Mouse (Mus musculus): ENCODE results near the gene Smpd1.

The Smpd1 gene

GRCm38 (mm10) chr7:105554212-105554942, at the start of gene Smpd1:
Gene Smpd1 (plus strand): TSS chr7:105554360.
- DNase-seq (ENCODE audit: low spot score) = peak; percentile 91

GRCm38 (mm10) chr7:105507257-105507656, 46.9 kb upstream of the Smpd1 start:
- DNase-seq (ENCODE audit: low spot score) = no peak

GRCm38 (mm10) chr7:105510143-105510542, 44.0 kb upstream of the Smpd1 start:
- DNase-seq (ENCODE audit: low spot score) = peak; percentile 25

GRCm38 (mm10) chr7:105513845-105514291, 40.3 kb upstream of the Smpd1 start:
- no peak for DNase-seq (ENCODE audit: low spot score)

- no peak for DNase-seq (ENCODE audit: low spot score)
Measured at GRCm38 (mm10) chr7:105514561-105514960, 39.6 kb upstream of the Smpd1 start.

GRCm38 (mm10) chr7:105515178-105515577, 39.0 kb upstream of the Smpd1 start:
- no peak for DNase-seq (ENCODE audit: low spot score)

GRCm38 (mm10) chr7:105516669-105517360, 37.3 kb upstream of the Smpd1 start:
- no peak for DNase-seq (ENCODE audit: low spot score)

GRCm38 (mm10) chr7:105519336-105519735, 34.8 kb upstream of the Smpd1 start:
- DNase-seq (ENCODE audit: low spot score) = peak; percentile 85

GRCm38 (mm10) chr7:105519771-105520170, 34.4 kb upstream of the Smpd1 start:
- no peak for DNase-seq (ENCODE audit: low spot score)

- no peak for DNase-seq (ENCODE audit: low spot score)
Measured at GRCm38 (mm10) chr7:105520201-105520600, 34.0 kb upstream of the Smpd1 start.

- no peak for DNase-seq (ENCODE audit: low spot score)
Measured at GRCm38 (mm10) chr7:105524222-105524621, 29.9 kb upstream of the Smpd1 start.

GRCm38 (mm10) chr7:105527306-105527937, 26.7 kb upstream of the Smpd1 start:
- no peak for DNase-seq (ENCODE audit: low spot score)

- DNase-seq (ENCODE audit: low spot score) = no peak
Measured at GRCm38 (mm10) chr7:105528094-105528493, 26.1 kb upstream of the Smpd1 start.

- no peak for DNase-seq (ENCODE audit: low spot score)
Measured at GRCm38 (mm10) chr7:105534162-105534561, 20.0 kb upstream of the Smpd1 start.

GRCm38 (mm10) chr7:105545986-105546385, 8.2 kb upstream of the Smpd1 start:
- DNase-seq (ENCODE audit: low spot score) = no peak

- no peak for DNase-seq (ENCODE audit: low spot score)
Measured at GRCm38 (mm10) chr7:105547970-105548369, 6.2 kb upstream of the Smpd1 start.

GRCm38 (mm10) chr7:105549035-105549434, 5.1 kb upstream of the Smpd1 start:
- DNase-seq (ENCODE audit: low spot score) = no peak

GRCm38 (mm10) chr7:105553456-105554211, 526 bp upstream of the Smpd1 start:
- no peak for DNase-seq (ENCODE audit: low spot score)

- DNase-seq (ENCODE audit: low spot score) = no peak
Measured at GRCm38 (mm10) chr7:105555571-105555970, 1.4 kb downstream of the Smpd1 start.

GRCm38 (mm10) chr7:105556406-105556805, 2.2 kb downstream of the Smpd1 start:
- DNase-seq (ENCODE audit: low spot score) = no peak

GRCm38 (mm10) chr7:105557671-105558070, 3.5 kb downstream of the Smpd1 start:
- DNase-seq (ENCODE audit: low spot score) = no peak

- no peak for DNase-seq (ENCODE audit: low spot score)
Measured at GRCm38 (mm10) chr7:105559016-105559415, 4.9 kb downstream of the Smpd1 start.
